8 mouse cellular contexts compared by ENCODE assay signal in genomic region chr3:58415884-58416725, GRCm38 (mm10). TPM values are rescaled to one million over a fixed set of nuclear protein-coding genes. Genes with fewer than 3 reads are reported as not detected.
DNase-seq lines count a peak whose midpoint lies in the region; ATAC-seq lines count a peak whose summit lies in the region.

No protein-coding gene starts in this region.

- peak; percentile 71 for DNase-seq in Muller cell, postnatal 12 days (ENCODE audit: inconsistent ontology term)
- peak; percentile 78 for DNase-seq in cerebellum, adult 9-11 months
- peak; percentile 70 to 79 for DNase-seq in frontal cortex, postnatal 10 days (ENCODE audit: low spot score in 2 of 2)
- peak; percentile 60 for DNase-seq in left cerebral cortex, adult 11 months (ENCODE audit: low spot score)
- peak; percentile 83 for DNase-seq in lung, postnatal 36 days
- peak; percentile 87 for DNase-seq in retina, embryonic 14.5 days (ENCODE audit: low spot score)
- peak; percentile 84 for DNase-seq in thymus, postnatal 4 days

- H3K9ac ChIP-seq in hindbrain, embryonic 12.5 days: peak overlapping the region; percentile 99

- no peaks in the 10 kb centered on the region for H3K9me3 ChIP-seq in hindbrain, embryonic 12.5 days (replicated peaks)

- H3K27me3 ChIP-seq in hindbrain, embryonic 12.5 days: no peaks in the 10 kb centered on the region

- H3K4me3 ChIP-seq in hindbrain, embryonic 12.5 days: peak overlapping the region; percentile 96

- under 1% methylated on average over 85 of the region's 85 CpGs for WGBS in hindbrain, embryonic 12.5 days

- H3K36me3 ChIP-seq in hindbrain, embryonic 12.5 days: no peaks in the 10 kb centered on the region

- H3K27ac ChIP-seq in hindbrain, embryonic 12.5 days: peak overlapping the region; percentile 99

- peak overlapping the region; percentile 96 for H3K4me2 ChIP-seq in hindbrain, embryonic 12.5 days (replicated peaks)

- H3K4me1 ChIP-seq in hindbrain, embryonic 12.5 days: peaks cover 21% of the 10 kb centered on the region

- ATAC-seq in hindbrain, embryonic 12.5 days (ENCODE audit: low FRiP score): peak; percentile 81

RNA-seq across cellular contexts. Expression of gene Tsc22d2, which starts 1.6 kb away (rescaled TPM):
- polyA plus RNA-seq in hindbrain, embryonic 12.5 days (2016; fragmentation: Nextera tagmentation; extraction: Ambion mirVana): 17.0 and 18.9 TPM in 2 replicates

Comparison
In these comparisons a context has a peak if more than half of its experiments do, and no peak if none do; other contexts are left out.
1. Peak in every context shown above with its lines: DNase-seq, ATAC-seq, H3K4me3 ChIP-seq and H3K27ac ChIP-seq.